Mouse (Mus musculus) MEL (cell line): ENCODE results near the gene Mdk. TPM values are rescaled to one million over a fixed set of nuclear protein-coding genes. Genes with fewer than 3 reads are reported as not detected.

Experiments used
- DNase-seq: peaks from one replicate; pipeline ENCODE4 v3.0.0; 2011; ENCODE audit warnings: low read depth, low spot score
- H3K27ac ChIP-seq: 2 replicates; pipeline ENCODE4 v1.5.1; 2012; ENCODE audit warnings: low read depth, mild to moderate bottlenecking, control low read depth, low read length, moderate library complexity; ENCODE audit not compliant: control insufficient read depth
- H3K27me3 ChIP-seq, 2 experiments: fragments of 150-350 bp in 1 of 2; sonication (generic) in 1 of 2; 2 replicates each; pipeline ENCODE4 v1.6.1; 2012; ENCODE audit warnings: low read length in 2 of 2, mild to moderate bottlenecking in 2 of 2, improper control_type of control experiment in 1 of 2, moderate library complexity in 1 of 2; ENCODE audit not compliant: insufficient read depth in 2 of 2, control insufficient read depth in 1 of 2
- H3K36me3 ChIP-seq, 2 experiments: 2 replicates each; pipeline ENCODE4 v1.6.1; 2012 to 2014; ENCODE audit warnings: low read length in 2 of 2, improper control_type of control experiment in 1 of 2, inconsistent platforms in 1 of 2, mild to moderate bottlenecking in 1 of 2; ENCODE audit not compliant: insufficient read depth in 2 of 2, control insufficient read depth in 1 of 2
- H3K4me1 ChIP-seq, 2 experiments: fragments of 150-350 bp in 1 of 2; sonication (generic) in 1 of 2; 2 replicates each; pipeline ENCODE4 v1.6.1; 2012; ENCODE audit warnings: low read length in 2 of 2, improper control_type of control experiment in 1 of 2, mild to moderate bottlenecking in 1 of 2; ENCODE audit not compliant: insufficient read depth in 2 of 2, control insufficient read depth in 1 of 2
- H3K4me3 ChIP-seq, 2 experiments: fragments of 150-350 bp in 1 of 2; sonication (generic) in 1 of 2; 2 replicates each; pipeline ENCODE4 v1.5.1; 2012; ENCODE audit warnings: low read depth in 2 of 2, low read length in 2 of 2, mild to moderate bottlenecking in 2 of 2, moderate library complexity in 2 of 2, control low read depth in 1 of 2, improper control_type of control experiment in 1 of 2; ENCODE audit not compliant: control insufficient read depth in 1 of 2, insufficient read depth in 1 of 2
- H3K79me2 ChIP-seq: 2 replicates; pipeline ENCODE4 v1.6.1; 2012; ENCODE audit warnings: mild to moderate bottlenecking, low read length, moderate library complexity; ENCODE audit not compliant: control insufficient read depth, poor library complexity, insufficient read depth
- H3K9ac ChIP-seq: 2 replicates; pipeline ENCODE4 v1.6.1; 2012; ENCODE audit warnings: low read depth, mild to moderate bottlenecking, control low read depth, low read length, moderate library complexity; ENCODE audit not compliant: control insufficient read depth, poor library complexity, severe bottlenecking
- H3K9me3 ChIP-seq: fragments of 150-350 bp; sonication (generic); replicated peaks from 2 replicates; pipeline ENCODE4 v1.6.1; 2012; ENCODE audit warnings: mild to moderate bottlenecking, low read length, improper control_type of control experiment, moderate library complexity; ENCODE audit not compliant: insufficient read depth
- BHLHE40 ChIP-seq: IDR thresholded peaks from 2 replicates; pipeline ENCODE4 v1.6.1; 2012; ENCODE audit warnings: low read depth, mild to moderate bottlenecking, inconsistent platforms, low read length, improper control_type of control experiment, borderline replicate concordance
- CHD2 ChIP-seq: IDR thresholded peaks from 2 replicates; pipeline ENCODE4 v1.6.1; 2011; ENCODE audit warnings: low read length, improper control_type of control experiment
- CTCF ChIP-seq, 3 experiments: IDR thresholded peaks in 2 of 3; conservative IDR thresholded peaks in 1 of 3; 2 replicates each; pipeline ENCODE4 v1.5.1; 2011 to 2012; ENCODE audit warnings: low read length in 3 of 3, low read depth in 2 of 3, mild to moderate bottlenecking in 2 of 3, improper control_type of control experiment in 1 of 3, inconsistent platforms in 1 of 3, mixed read lengths in 1 of 3, moderate library complexity in 1 of 3; ENCODE audit not compliant: control insufficient read depth in 1 of 3, insufficient read depth in 1 of 3, poor library complexity in 1 of 3, severe bottlenecking in 1 of 3
- E2F4 ChIP-seq: IDR thresholded peaks from 2 replicates; pipeline ENCODE4 v1.6.1; 2011; ENCODE audit warnings: low read depth, low read length, improper control_type of control experiment, borderline replicate concordance
- ETS1 ChIP-seq: IDR thresholded peaks from 2 replicates; pipeline ENCODE4 v1.6.1; 2012; ENCODE audit warnings: low read depth, mild to moderate bottlenecking, inconsistent platforms, low read length, improper control_type of control experiment, moderate library complexity
- GABPA ChIP-seq: IDR thresholded peaks from 2 replicates; pipeline ENCODE4 v1.6.1; 2012; ENCODE audit warnings: low read depth, mild to moderate bottlenecking, inconsistent platforms, low read length, improper control_type of control experiment, moderate library complexity
- GATA1 ChIP-seq: IDR thresholded peaks from 2 replicates; pipeline ENCODE4 v1.6.1; 2011; ENCODE audit warnings: low read depth, low read length, improper control_type of control experiment
- HCFC1 ChIP-seq: IDR thresholded peaks from 2 replicates; pipeline ENCODE4 v1.6.1; 2012; ENCODE audit warnings: low read depth, mild to moderate bottlenecking, inconsistent platforms, low read length, improper control_type of control experiment, moderate library complexity
- JUND ChIP-seq: IDR thresholded peaks from 2 replicates; pipeline ENCODE4 v1.6.1; 2011; ENCODE audit warnings: low read depth, mild to moderate bottlenecking, improper control_type of control experiment, low read length
- MAX ChIP-seq: IDR thresholded peaks from 2 replicates; pipeline ENCODE4 v1.6.1; 2011; ENCODE audit warnings: low read length, improper control_type of control experiment
- MEF2A ChIP-seq: IDR thresholded peaks from 2 replicates; pipeline ENCODE4 v1.6.1; 2014; ENCODE audit warnings: low read depth, mild to moderate bottlenecking, inconsistent platforms, low read length, improper control_type of control experiment; ENCODE audit not compliant: poor library complexity, insufficient replicate concordance, severe bottlenecking; ENCODE audit errors: extremely low read depth
- MXI1 ChIP-seq: IDR thresholded peaks from 2 replicates; pipeline ENCODE4 v1.6.1; 2011; ENCODE audit warnings: mild to moderate bottlenecking, low read depth, low read length, improper control_type of control experiment
- MYB ChIP-seq: IDR thresholded peaks from 2 replicates; pipeline ENCODE4 v1.6.1; 2011; ENCODE audit warnings: mild to moderate bottlenecking, low read depth, low read length, improper control_type of control experiment
- MYC ChIP-seq: IDR thresholded peaks from 2 replicates; pipeline ENCODE4 v1.6.1; 2011; ENCODE audit warnings: low read depth, mild to moderate bottlenecking, low read length, improper control_type of control experiment, moderate library complexity
- NELFE ChIP-seq: IDR thresholded peaks from 2 replicates; pipeline ENCODE4 v1.6.1; 2011; ENCODE audit warnings: low read depth, low read length, improper control_type of control experiment
- NRF1 ChIP-seq: IDR thresholded peaks from 2 replicates; pipeline ENCODE4 v1.6.1; 2014; ENCODE audit warnings: low read depth, mild to moderate bottlenecking, inconsistent platforms, low read length, improper control_type of control experiment, moderate library complexity; ENCODE audit not compliant: poor library complexity, insufficient read depth, severe bottlenecking
- POLR2AphosphoS2 ChIP-seq: IDR thresholded peaks from 2 replicates; pipeline ENCODE4 v1.6.1; 2011; ENCODE audit warnings: low read length, improper control_type of control experiment
- POLR2AphosphoS5 ChIP-seq: IDR thresholded peaks from 2 replicates; pipeline ENCODE4 v1.6.1; 2012; ENCODE audit warnings: low read depth, borderline replicate concordance, mild to moderate bottlenecking, inconsistent platforms, low read length, moderate library complexity, mixed read lengths
- RAD21 ChIP-seq: IDR thresholded peaks from 2 replicates; pipeline ENCODE4 v1.6.1; 2011; ENCODE audit warnings: mild to moderate bottlenecking, low read depth, low read length, improper control_type of control experiment
- TAL1 ChIP-seq: IDR thresholded peaks from 2 replicates; pipeline ENCODE4 v1.6.1; 2012; ENCODE audit warnings: mild to moderate bottlenecking, inconsistent platforms, low read length, moderate library complexity, mixed read lengths
- TCF12 ChIP-seq: IDR thresholded peaks from 2 replicates; pipeline ENCODE4 v1.6.1; 2014; ENCODE audit warnings: low read depth, mild to moderate bottlenecking, inconsistent platforms, low read length, improper control_type of control experiment, moderate library complexity
- USF1 ChIP-seq: IDR thresholded peaks from 2 replicates; pipeline ENCODE4 v1.6.1; 2014; ENCODE audit warnings: low read depth, mild to moderate bottlenecking, inconsistent platforms, low read length, improper control_type of control experiment, moderate library complexity
- ZC3H11A ChIP-seq: IDR thresholded peaks from 2 replicates; pipeline ENCODE4 v1.6.1; 2012; ENCODE audit warnings: low read depth, mild to moderate bottlenecking, inconsistent platforms, low read length, improper control_type of control experiment
- ZMIZ1 ChIP-seq: IDR thresholded peaks from 2 replicates; pipeline ENCODE4 v1.6.1; 2012; ENCODE audit warnings: low read depth, mild to moderate bottlenecking, inconsistent platforms, low read length, improper control_type of control experiment, moderate library complexity
- ZNF384 ChIP-seq: IDR thresholded peaks from 2 replicates; pipeline ENCODE4 v1.6.1; 2012; ENCODE audit warnings: low read depth, mild to moderate bottlenecking, inconsistent platforms, low read length, improper control_type of control experiment
- polyA plus RNA-seq, 2 experiments: library from polyadenylated mRNA; stranded (reverse) in 1 of 2; unstranded in 1 of 2; fragments of >175 nt in 1 of 2; fragments of >200 nt in 1 of 2; gene quantifications; 2 replicates each; pipeline versions ENCODE4 v1.2.1 to v1.2.4; 2012; ENCODE audit warnings: low replicate concordance in 2 of 2, low read depth in 1 of 2; ENCODE audit not compliant: insufficient read length in 2 of 2, insufficient read depth in 1 of 2, missing spikeins in 1 of 2
- total RNA-seq: library from RNA; depleted of rRNA; stranded (reverse); fragments of 300-350 nt; gene quantifications from 2 replicates; pipeline ENCODE4 v1.2.3, GENCODE M21; 2012; rRNA removed

Mdk gene
- total RNA-seq (0.19 and 0.59 TPM in 2 replicates), polyA plus RNA-seq (1 to 10 TPM in 1 of 2 experiments, not detected in 1; 3.4 TPM)

DNA sequence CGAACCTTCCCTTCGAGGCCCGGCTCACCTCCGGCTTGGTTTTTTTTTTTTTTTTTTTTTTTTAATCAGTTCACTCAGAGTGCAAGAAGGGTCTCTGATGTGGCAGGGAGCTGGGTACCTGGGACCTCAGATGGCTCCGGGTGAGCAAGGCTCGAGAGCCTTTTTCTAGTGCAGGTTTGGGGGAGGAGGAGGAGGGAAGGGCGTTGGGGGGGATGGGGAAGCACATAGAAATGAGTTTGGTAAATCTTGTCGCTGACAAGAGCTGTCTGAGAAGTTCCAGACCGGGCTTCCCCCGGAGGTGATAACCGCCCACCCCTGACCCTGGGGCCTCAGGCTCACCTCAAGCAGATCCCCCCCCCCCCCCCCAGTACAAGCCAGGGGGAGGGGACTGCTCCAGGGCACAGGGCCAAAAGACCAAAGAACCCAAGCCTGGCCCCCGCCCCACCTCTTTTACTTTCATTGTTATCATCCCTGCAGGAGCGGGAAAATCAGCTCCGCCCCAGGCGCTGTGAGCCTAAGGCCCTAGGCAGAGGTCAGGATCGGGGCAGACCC, at the start of gene Mdk:
TSS of gene Mdk (minus strand) at position 138 of the 552 bp plus-strand sequence.
- peaks cover 0 to 3% of the 10 kb centered on the region in 2 experiments; a peak in 1 of 4 replicates for H3K4me1 ChIP-seq
- no peak within 1 kb of the TSS for H3K4me3 ChIP-seq
- DNase-seq = no peak
- no peak within 1 kb of the TSS for H3K9ac ChIP-seq
- no peak within 1 kb of the TSS for H3K27ac ChIP-seq
- no peaks in the 10 kb centered on the region for H3K79me2 ChIP-seq
- TF ChIP-seq NELFE = no peak
- H3K9me3 ChIP-seq = no peaks in the 10 kb centered on the region
- H3K27me3 ChIP-seq = no peaks in the 10 kb centered on the region
- no peaks in the 10 kb centered on the region; a peak in 1 of 4 replicates for H3K36me3 ChIP-seq

DNA sequence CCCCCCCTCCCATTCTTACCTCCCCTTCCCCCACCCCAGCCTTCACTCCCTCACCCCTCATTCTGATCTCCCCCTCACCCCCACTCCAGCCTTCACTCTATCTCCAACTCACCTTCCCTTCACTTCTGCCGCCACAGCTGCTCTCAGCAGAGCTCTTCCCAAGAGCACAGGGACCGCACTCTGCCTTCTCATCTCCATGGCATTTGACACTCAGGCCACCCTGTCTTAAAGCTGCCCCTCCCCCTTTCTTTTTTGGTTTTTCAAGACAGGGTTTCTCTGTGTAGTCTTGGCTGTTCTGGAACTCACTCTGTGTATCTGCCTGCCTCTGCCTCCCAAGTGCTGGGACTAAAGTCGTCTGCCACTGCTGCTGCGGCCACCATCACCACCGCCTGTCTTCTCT, 48.7 kb upstream of the Mdk start:
- H3K4me1 ChIP-seq = peaks cover 12 to 19% of the 10 kb centered on the region in 2 experiments
- DNase-seq = no peak
- H3K27ac ChIP-seq = no peak overlapping the region

DNA sequence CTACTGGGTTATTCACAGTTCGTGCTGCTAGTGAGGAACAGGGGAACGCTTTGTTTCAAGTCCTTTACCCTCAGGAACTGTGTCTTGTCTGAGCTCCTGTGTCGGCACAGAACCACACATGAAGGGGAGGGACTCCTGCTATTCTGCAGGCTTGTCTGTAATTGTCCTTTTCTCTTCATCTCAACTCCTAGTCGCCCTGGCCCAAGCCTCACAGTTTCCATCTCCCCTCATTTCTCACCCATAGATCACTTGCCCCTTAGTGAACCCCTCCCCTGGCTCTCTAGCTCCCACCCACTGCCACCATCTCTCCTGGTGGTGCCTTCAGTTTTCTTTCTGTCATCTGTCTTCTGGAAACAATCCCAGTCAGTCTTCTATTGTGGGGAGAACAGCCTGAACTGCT, 48.1 kb upstream of the Mdk start:
- peaks cover 12 to 16% of the 10 kb centered on the region in 2 experiments for H3K4me1 ChIP-seq
- DNase-seq = no peak
- peaks cover 0 to 3% of the 10 kb centered on the region in 2 experiments; a peak in 2 of 4 replicates for H3K36me3 ChIP-seq
- no peak overlapping the region for H3K27ac ChIP-seq
- H3K9ac ChIP-seq = no peak overlapping the region
- no peaks in the 10 kb centered on the region for H3K27me3 ChIP-seq
- TF ChIP-seq CHD2 = no peak
- no peak for TF ChIP-seq USF1
- TF ChIP-seq MXI1 = no peak
- TF ChIP-seq NRF1 = no peak
- no peak for TF ChIP-seq ETS1
- no peak for TF ChIP-seq NELFE
- no peak for TF ChIP-seq ZMIZ1
- TF ChIP-seq POLR2AphosphoS5 = no peak
- no peak for TF ChIP-seq TAL1
- no peak for TF ChIP-seq MYC
- TF ChIP-seq BHLHE40 = no peak
- TF ChIP-seq POLR2AphosphoS2 = no peak
- TF ChIP-seq MYB = no peak
- no peak for TF ChIP-seq E2F4
- no peak for TF ChIP-seq GATA1
- TF ChIP-seq HCFC1 = no peak
- H3K4me3 ChIP-seq = no peak overlapping the region
- no peaks in the 10 kb centered on the region for H3K9me3 ChIP-seq
- no peaks in the 10 kb centered on the region; the same call in 1 of the 2 replicates for H3K79me2 ChIP-seq

More for the DNA sequence above, 48.7 kb upstream of the Mdk start:
- Histone ChIP-seq H3K9me3 (no peaks in the 10 kb centered on the region), H3K4me3 (no peak overlapping the region), H3K9ac (no peak overlapping the region), H3K79me2 (no peaks in the 10 kb centered on the region; the same call in 1 of the 2 replicates), H3K27me3 (no peaks in the 10 kb centered on the region), H3K36me3 (peaks cover 0 to 3% of the 10 kb centered on the region in 2 experiments; a peak in 2 of 4 replicates)
- TF ChIP-seq ZNF384 = no peak
- no peak for TF ChIP-seq ZC3H11A
- TF ChIP-seq TCF12 = no peak
- TF ChIP-seq POLR2AphosphoS5 = no peak
- TF ChIP-seq MEF2A = no peak
- TF ChIP-seq ETS1 = no peak
- no peak for TF ChIP-seq MYB
- no peak for TF ChIP-seq MAX
- TF ChIP-seq RAD21 = no peak
- TF ChIP-seq MYC = no peak
- no peak for TF ChIP-seq E2F4
- no peak for TF ChIP-seq GABPA
- TF ChIP-seq HCFC1 = no peak
- TF ChIP-seq CTCF (IDR thresholded peaks at IDR 0.05 in 2 of 3, conservative IDR thresholded peaks at IDR 0.05 in 1 of 3; ENCODE audit: control insufficient read depth in 1 of 3, insufficient read depth in 1 of 3, low read depth in 2 of 3, low read length in 3 of 3, poor library complexity in 1 of 3, severe bottlenecking in 1 of 3) = no peak
- no peak for TF ChIP-seq JUND
